Mouse (Mus musculus): ENCODE measurements around the gene Atg13.
A peak's percentile ranks its signal among the peaks of the same experiment; 100 is the strongest.
"Not testable (repeated sequence)": the region's sequence is repeated elsewhere in the genome, so short reads cannot be mapped to it uniquely, and the experiment has no call there.

The Atg13 gene

DNA sequence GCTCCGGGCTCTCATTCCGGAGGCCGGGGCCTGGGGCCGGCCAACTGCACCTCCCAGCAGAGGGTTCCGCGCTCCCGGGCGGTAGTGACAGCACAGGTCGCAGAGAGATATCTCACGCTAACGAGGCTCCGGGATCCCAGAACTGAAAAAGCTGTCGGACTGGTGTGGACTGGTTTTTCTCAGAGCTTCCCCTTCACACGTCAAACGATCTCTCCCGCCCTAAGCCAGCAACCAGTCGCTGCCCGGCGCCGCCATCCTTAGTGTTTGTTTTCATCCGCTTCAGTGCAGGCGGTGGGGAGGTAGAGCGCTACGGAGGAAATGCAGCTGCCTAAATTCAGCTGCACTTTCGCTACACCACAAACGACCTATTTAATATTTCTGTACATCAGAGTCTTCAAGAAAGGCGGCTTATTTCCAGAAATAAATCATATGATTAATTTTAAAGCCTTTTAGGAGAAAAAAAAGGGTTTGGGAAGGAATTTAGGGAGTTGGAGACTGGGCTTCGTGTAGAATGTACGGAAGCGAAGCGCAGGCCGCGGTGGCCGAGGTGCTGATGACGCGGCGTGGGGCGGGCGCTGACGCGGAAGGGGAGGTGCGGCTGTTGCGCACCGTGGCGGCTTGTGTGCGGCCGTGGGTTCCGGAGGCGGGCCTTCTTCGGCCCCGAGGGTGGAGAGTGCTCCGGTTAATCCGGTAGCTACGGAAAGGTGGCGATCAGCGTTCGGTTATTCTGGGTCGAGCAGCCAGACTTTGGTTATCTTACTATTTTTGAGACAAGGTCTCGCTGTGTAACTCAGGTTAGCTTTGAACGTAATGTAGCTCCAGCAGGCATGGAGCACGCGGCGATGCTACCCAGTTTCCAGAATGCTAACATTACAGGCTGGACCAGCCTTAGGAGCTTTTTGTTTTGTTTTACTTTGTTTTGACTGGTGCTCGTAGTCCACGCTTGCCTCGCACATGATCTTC, at the start of gene Atg13, which contains the start of gene Harbi1:
Gene Atg13 (minus strand): TSS at position 305 of the 963 bp plus-strand sequence.
Gene Harbi1 (plus strand): TSS at position 581 of the 963 bp plus-strand sequence.
- DNase-seq (ENCODE audit: low read depth, low spot score) = peak; percentile 71

GRCm38 (mm10) chr2:91749811-91750261, 39.5 kb upstream of the Atg13 start:
- DNase-seq (ENCODE audit: low read depth, low spot score) = no peak

DNA sequence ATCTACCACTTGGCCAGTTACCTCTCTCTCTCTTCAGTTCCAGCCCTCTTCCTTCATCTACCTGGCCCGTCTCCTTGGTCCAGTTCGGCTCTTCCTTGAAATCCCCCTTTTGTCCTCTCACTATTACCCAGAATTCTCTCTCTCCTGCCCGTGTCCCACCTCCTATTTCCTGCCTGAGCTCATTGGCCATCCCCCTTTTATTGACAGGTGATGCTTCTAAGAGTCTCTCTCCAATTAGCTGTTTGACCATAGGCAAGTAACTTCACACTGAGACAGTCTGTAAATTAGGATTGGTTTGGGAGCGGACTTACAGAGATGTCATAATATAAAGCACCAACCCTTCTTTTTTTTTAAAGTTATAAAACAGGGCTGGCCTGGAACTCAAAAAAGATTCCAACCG, 34.3 kb upstream of the Atg13 start:
- no peak for DNase-seq (ENCODE audit: low read depth, low spot score)

DNA sequence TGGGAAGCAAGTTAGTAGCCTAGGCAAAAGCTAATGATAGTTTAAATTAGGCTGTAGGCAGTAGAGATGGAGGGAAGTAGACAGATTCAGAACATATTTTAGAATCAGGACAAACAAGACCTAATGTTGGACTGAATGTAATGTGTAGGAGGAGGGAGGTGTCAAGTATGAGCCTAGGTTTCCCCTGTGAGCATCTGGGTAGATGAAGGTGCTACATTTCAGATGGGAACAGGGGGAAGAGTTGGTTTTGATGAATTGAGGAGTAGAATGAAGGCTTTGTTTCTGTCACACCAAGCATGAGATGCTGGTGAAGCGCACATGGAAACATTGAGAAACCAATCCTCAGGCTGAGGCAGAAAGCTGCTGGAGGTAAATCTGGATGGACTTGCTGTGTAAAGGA, 29.2 kb upstream of the Atg13 start:
- DNase-seq (ENCODE audit: low read depth, low spot score) = no peak

DNA sequence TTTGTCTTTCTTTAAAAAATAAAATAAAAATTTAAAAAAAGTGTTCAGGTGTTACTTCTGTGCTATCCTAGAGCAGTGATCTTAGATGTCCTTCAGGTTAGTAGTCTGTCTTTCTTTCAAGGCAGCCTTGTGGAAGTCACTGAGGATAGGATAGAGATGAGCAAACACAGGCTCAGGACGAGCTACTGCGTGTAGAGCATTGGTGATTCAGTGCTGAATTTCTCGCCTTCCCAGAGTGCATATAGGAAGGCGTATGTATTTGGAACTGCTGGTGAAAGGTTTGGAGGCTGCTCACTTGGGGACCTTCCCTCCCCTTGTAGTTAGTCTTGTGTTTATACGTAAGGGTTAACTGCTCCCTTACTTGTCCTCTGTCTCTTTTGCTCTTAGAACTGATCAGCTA, 24.8 kb upstream of the Atg13 start:
- DNase-seq (ENCODE audit: low read depth, low spot score) = no peak

DNA sequence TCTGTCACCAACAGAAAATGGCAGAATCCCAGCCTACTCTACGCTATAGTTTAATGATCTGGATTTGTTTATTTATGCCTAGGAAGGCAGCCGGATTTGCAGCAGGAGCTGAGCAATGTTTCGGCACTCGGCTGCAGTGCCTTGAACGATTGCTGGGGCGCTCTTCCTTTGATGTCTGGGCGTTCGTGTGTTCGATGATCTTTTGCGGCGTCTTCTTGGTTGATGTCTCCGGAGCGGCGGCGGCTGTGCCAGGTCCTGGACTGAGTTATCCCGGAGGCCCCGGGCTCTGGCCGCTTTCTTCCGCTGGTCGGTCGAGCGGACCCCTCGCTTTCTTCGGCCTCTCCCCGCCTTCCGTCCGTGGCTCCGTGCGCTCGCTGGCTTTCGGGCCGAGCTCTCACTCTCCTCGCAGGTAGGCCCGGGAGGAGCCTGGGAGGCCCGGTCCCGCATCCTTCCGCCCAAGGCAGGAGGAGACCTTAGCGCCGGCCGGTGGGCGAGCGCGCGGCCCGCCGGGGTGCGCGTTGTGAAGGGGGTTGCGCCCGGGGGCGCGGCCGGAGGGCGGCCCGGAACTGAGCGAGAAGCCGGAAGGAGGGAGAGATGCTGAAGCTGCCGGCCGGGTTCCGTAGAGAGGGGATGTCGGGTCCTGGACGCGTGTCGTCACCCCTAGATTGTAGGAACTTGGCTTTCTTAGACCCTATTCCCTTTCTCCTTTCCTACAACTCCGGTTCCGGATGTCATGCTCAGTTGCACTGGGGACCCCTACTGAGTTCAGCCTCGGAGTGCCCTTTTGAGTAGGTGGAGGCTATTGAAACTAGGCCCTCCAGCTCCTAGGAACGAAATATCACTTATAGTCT, 19.8 kb upstream of the Atg13 start, which contains the start of gene Ambra1:
Gene Ambra1 (plus strand): TSS at position 164 of the 851 bp plus-strand sequence.
- peak; percentile 75 for DNase-seq (ENCODE audit: low read depth, low spot score)

GRCm38 (mm10) chr2:91729571-91729970, 19.2 kb upstream of the Atg13 start:
- DNase-seq (ENCODE audit: low read depth, low spot score) = no peak

- DNase-seq (ENCODE audit: low read depth, low spot score) = no peak
Observed at GRCm38 (mm10) chr2:91727011-91727410, 16.6 kb upstream of the Atg13 start.

DNA sequence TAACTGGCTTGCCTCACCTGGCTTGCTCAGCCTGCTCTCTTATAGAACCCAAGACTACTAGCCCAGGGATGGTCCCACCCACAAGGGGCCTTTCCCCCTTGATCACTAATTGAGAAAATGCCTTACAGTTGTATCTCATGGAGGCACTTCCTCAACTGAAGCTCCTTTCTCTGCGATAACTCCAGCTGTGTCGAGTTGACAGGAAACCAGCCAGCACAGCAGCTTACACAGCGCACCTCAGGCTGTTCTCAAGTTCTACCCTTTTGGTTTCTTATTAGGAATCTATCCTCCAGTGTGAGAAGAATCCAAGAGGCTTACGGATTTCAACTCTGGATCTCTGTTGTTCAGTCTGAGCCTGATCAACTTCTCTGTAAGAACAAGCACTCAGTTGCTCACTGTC, 15.1 kb upstream of the Atg13 start:
- not testable (repeated sequence) for DNase-seq (ENCODE audit: low read depth, low spot score)

GRCm38 (mm10) chr2:91724716-91725115, 14.3 kb upstream of the Atg13 start:
- no peak for DNase-seq (ENCODE audit: low read depth, low spot score)

GRCm38 (mm10) chr2:91723951-91724350, 13.6 kb upstream of the Atg13 start:
- DNase-seq (ENCODE audit: low read depth, low spot score) = no peak

- no peak for DNase-seq (ENCODE audit: low read depth, low spot score)
Observed at GRCm38 (mm10) chr2:91723382-91723781, 13.0 kb upstream of the Atg13 start.

DNA sequence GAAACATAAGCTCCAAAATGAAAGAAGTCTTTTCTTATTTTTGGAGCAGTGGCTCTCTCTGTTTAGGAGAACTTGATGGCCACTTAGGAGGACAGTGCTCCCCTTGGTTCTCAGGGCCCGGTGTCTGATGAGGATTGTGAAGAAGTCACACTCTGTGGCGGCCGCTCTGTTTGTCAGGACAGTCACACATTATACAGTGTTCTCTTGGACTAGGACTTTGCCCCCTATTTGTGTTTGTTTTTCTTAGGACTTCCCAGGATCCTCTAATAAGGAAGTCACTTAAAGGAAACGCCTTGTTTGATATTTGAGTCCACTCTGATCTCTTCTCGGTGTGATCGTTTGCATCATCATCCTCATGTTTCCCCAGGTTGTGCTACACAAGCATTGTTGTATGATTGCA, 7.9 kb upstream of the Atg13 start:
- no peak for DNase-seq (ENCODE audit: low read depth, low spot score)

- no peak for DNase-seq (ENCODE audit: low read depth, low spot score)
Observed at GRCm38 (mm10) chr2:91714921-91715320, 4.5 kb upstream of the Atg13 start.

DNA sequence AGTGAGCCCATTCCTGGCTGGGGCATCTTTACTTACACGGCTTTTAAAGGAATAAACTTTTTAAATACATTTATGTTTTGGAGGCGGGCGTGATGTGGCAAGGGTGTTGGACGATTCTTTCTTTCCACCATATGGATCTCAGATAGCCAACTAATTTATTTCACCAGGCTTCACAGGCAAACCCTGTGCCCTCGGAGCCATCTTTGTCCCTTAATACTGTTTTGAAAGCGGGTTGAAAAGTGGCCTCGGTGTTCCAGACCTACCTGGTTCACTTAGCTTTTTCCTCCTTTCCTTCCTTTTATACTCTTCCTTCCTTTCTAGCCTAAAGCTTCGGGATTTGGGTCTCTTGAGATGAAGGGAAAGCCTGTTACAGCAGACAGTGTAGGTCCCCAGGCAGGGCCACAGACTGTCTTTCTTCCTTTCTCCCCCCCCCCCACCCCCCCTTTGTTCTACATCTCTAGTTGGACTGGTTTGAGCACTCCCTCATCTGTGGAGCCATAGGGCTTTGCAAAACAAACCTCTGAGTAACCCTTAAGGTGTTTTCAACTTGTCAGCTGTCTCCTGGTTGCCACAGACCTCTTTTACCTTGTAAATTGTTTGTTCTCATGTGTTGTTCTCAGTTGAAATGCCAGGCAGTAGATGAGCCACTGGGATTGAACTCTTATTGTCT, 1.0 kb upstream of the Atg13 start:
- no peak for DNase-seq (ENCODE audit: low read depth, low spot score)

DNA sequence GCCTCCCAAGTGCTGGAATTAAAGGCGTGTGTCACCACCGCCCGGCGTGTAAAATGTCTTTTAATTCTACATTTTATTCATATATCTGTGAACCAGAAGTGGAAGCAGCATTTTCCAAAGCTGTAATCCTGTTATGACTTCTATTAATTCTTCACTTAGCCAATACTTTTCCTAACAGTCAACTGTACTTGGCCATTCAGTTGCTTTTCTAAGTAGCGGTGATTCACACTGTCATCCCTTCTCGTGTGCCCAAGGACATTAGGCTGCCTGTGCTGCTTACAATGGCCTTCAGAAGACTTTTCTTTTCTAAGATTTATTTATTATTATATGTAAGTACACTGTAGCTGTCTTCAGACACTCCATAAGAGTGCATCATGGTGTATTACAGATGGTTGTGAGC, 2.0 kb downstream of the Atg13 start:
- no peak for DNase-seq (ENCODE audit: low read depth, low spot score)

GRCm38 (mm10) chr2:91706456-91706855, 3.9 kb downstream of the Atg13 start:
- no peak for DNase-seq (ENCODE audit: low read depth, low spot score)

DNA sequence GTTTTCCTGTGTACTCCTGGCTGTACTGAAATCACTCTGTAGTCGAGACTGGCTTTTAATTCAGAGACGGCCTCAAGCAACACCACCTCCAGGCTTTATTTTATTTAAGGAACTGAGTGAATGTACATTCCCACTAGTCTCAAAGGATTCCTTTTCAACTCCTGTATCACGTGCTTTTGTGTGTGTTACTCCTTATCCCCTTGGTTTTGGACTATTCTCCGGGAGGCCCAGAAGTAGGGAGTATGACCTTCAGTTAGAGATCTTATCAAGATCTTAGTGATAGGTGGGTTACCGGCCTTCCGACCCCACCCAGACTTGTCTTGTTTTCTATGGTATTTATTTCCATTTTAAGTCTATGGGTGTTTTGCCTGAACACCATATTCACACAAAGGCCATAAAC, 4.6 kb downstream of the Atg13 start:
- no peak for DNase-seq (ENCODE audit: low read depth, low spot score)

- DNase-seq (ENCODE audit: low read depth, low spot score) = no peak
Observed at GRCm38 (mm10) chr2:91701366-91701765, 9.0 kb downstream of the Atg13 start.

DNA sequence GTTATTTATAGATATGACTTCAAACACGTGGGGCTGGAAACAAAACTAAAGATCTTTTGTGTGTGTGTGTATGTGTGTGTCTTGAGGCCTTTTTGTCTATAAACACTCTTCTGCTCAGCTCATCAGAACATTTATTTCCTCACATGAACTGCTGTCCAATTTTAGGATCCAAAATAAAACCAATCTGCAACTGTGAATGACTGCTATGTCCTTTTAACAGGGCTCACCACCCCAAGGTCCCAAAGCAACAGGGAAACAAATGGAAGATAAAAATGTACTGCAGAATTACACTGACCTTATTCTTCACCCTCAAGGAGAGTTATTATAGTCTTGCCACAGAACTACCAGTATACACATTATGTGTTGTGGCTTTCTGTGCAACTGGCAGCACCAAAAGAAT, 11.2 kb downstream of the Atg13 start:
- no peak for DNase-seq (ENCODE audit: low read depth, low spot score)

GRCm38 (mm10) chr2:91696225-91696590, 14.2 kb downstream of the Atg13 start:
- no peak for DNase-seq (ENCODE audit: low read depth, low spot score)
